Comparison of ENCODE assay signal across 15 mouse cellular contexts in genomic region chr19:31750976-31751676, GRCm38 (mm10). TPM values are rescaled to one million over a fixed set of nuclear protein-coding genes. Genes with fewer than 3 reads are reported as not detected.
DNase-seq lines count a peak whose midpoint lies in the region; ATAC-seq lines count a peak whose summit lies in the region.
"Had no signal": no experiment of that assay in that cellular context is flagged by ENCODE, and none has a peak within 500 bp of the region (broad histone marks: within the 10 kb centered on the region; RNA-seq: fewer than 3 reads in every experiment).

No protein-coding gene starts in this region.

- intact Hi-C loops in heart, postnatal 14 days (cut with DNase I): loop anchor here (10.0 kb wide), 2 partner anchors 406 to 666 kb away; partner anchors contain the start of gene Cstf2t

- H3K9me3 ChIP-seq in kidney, embryonic 16.5 days (ENCODE audit: low read length): no peaks in the 10 kb centered on the region
- H3K9me3 ChIP-seq: embryonic facial prominence, embryonic 13.5 days had no signal

- peak; percentile 83 for DNase-seq in heart, adult 11 months
- no peak for DNase-seq in heart, postnatal 14 days
- peak; percentile 48 for DNase-seq in NIH3T3 (ENCODE audit: low read depth)
- DNase-seq in forelimb bud, embryonic 11.5 days (ENCODE audit: low read depth, low spot score): peak; percentile 35
- peak; percentile 62 for DNase-seq in lung, postnatal 25 days (ENCODE audit: low spot score)
- DNase-seq: cerebellum, adult 9-11 months; gastrocnemius, postnatal 25 days; left cerebral cortex, postnatal 4 days; thymus, adult 2 months had no signal

- H3K4me2 ChIP-seq in kidney, embryonic 16.5 days (replicated peaks; ENCODE audit: low read depth, low read length): no peak overlapping the region
- H3K4me2 ChIP-seq: embryonic facial prominence, embryonic 13.5 days had no signal

- H3K9ac ChIP-seq in kidney, embryonic 16.5 days (replicated peaks; ENCODE audit: low read length): no peak overlapping the region
- H3K9ac ChIP-seq: embryonic facial prominence, embryonic 13.5 days had no signal

- no peaks in the 10 kb centered on the region for H3K36me3 ChIP-seq in kidney, embryonic 16.5 days (ENCODE audit: insufficient read depth, low read length)
- H3K36me3 ChIP-seq: embryonic facial prominence, embryonic 13.5 days had no signal

- H3K27me3 ChIP-seq in kidney, embryonic 16.5 days (ENCODE audit: insufficient read depth, low read length): no peaks in the 10 kb centered on the region
- H3K27me3 ChIP-seq: embryonic facial prominence, embryonic 13.5 days had no signal

- H3K4me1 ChIP-seq in kidney, embryonic 16.5 days (ENCODE audit: insufficient read depth, low read length): peaks cover 3% of the 10 kb centered on the region; the same call in 1 of the 2 replicates

- 55% methylated on average over 11 of the region's 11 CpGs for WGBS in kidney, embryonic 16.5 days

- H3K4me3 ChIP-seq in kidney, embryonic 16.5 days (ENCODE audit: low read length): no peak overlapping the region
- H3K4me3 ChIP-seq: embryonic facial prominence, embryonic 13.5 days; layer of hippocampus, adult 2 months had no signal

- H3K27ac ChIP-seq in kidney, embryonic 16.5 days (ENCODE audit: low read length): no peak overlapping the region
- H3K27ac ChIP-seq: embryonic facial prominence, embryonic 13.5 days; layer of hippocampus, adult 2 months had no signal

- no peak for ATAC-seq in kidney, embryonic 16.5 days (ENCODE audit: low FRiP score, low TSS enrichment)
- ATAC-seq in erythroid progenitor cell, adult 5-6 weeks (replicated peaks; ENCODE audit: low FRiP score, poor library complexity, severe bottlenecking): no peak
- no peak for ATAC-seq in CD4-positive, CD25-positive, alpha-beta regulatory T cell, adult 4 months
- ATAC-seq: inflammation-experienced regulatory T-cells, adult 6 months had no signal

RNA-seq across cellular contexts. Expression of gene Prkg1, which starts 13.7 kb away (rescaled TPM):
- total RNA-seq in heart, postnatal 14 days (2021): 10 to 100 TPM; 18.8 to 19.1 TPM
- polyA plus RNA-seq in kidney, embryonic 16.5 days (2015; fragmentation: Nextera tagmentation; extraction: Ambion mirVana): 2.9 and 3.1 TPM in 2 replicates
- total RNA-seq in erythroid progenitor cell, adult 5-6 weeks (2015; ENCODE audit: low replicate concordance): not detected in 2 replicates
- total RNA-seq in erythroid progenitor cell, adult 5-6 weeks (2017; ENCODE audit: low replicate concordance): 0.26 TPM in 1 of 2 replicates, not detected in the other
- polyA plus RNA-seq in CD4-positive, CD25-positive, alpha-beta regulatory T cell, adult 4 months (2017; shearing (Covaris generic)): under 1 TPM in 1 of 2 experiments, not detected in 1; 0.39 TPM

Comparison
In these comparisons a context has a peak if more than half of its experiments do, and no peak if none do; other contexts are left out.
1. DNase-seq: peak in heart, adult 11 months (single experiment), NIH3T3 (single experiment), forelimb bud, embryonic 11.5 days (single experiment) and lung, postnatal 25 days (single experiment); none in heart, postnatal 14 days (0 of 2).
2. RNA of gene Prkg1, which starts 13.7 kb away (total RNA-seq): 18.8 to 19.1 TPM in heart, postnatal 14 days; 0.26 TPM in erythroid progenitor cell, adult 5-6 weeks; every median in the first group is over 10 times any median in the second.